Mouse (Mus musculus) granulocyte monocyte progenitor cell, adult 5-6 weeks (primary cell): ENCODE data around the gene Cers3. TPM values are rescaled to one million over a fixed set of nuclear protein-coding genes. Genes with fewer than 3 reads are reported as not detected.

Experiments
- total RNA-seq, 2 experiments: library from RNA; stranded (forward) in 1 of 2; stranded (reverse) in 1 of 2; fragments of 200-712, 200-1000 nt in 1 of 2; fragments of >200 nt in 1 of 2; fragmentation: Nextera tagmentation in 1 of 2; gene quantifications; 2 replicates each; pipeline ENCODE4 v1.2.3; 2014 to 2017

The Cers3 gene
- total RNA-seq, 2 experiments from 2014 or later: not detected

Other genes starting within 250 kb of the Cers3 start
- gene Asb7, start 53.9 kb upstream of the Cers3 start, total RNA-seq (2014; fragmentation: Nextera tagmentation): 13.3 and 16.6 TPM in 2 replicates
- gene Asb7, start 53.9 kb upstream of the Cers3 start, total RNA-seq (2017): 7.5 and 9.5 TPM in 2 replicates
- gene Lins1, start 53.6 kb upstream of the Cers3 start, total RNA-seq (2014; fragmentation: Nextera tagmentation): 19.6 and 25.2 TPM in 2 replicates
- 8.6 and 11.2 TPM in 2 replicates for gene Lins1, start 53.6 kb upstream of the Cers3 start, total RNA-seq (2017)
- gene Adamts17, start 96.2 kb downstream of the Cers3 start, total RNA-seq (2014; fragmentation: Nextera tagmentation): 1.9 TPM in 1 of 2 replicates, not detected in the other
- 0.09 TPM in 1 of 2 replicates, not detected in the other for gene Adamts17, start 96.2 kb downstream of the Cers3 start, total RNA-seq (2017)